Mouse (Mus musculus) left cerebral cortex, postnatal 36 days (tissue): ENCODE measurements around the gene Gm12248. TPM values are rescaled to one million over a fixed set of nuclear protein-coding genes. Genes with fewer than 3 reads are reported as not detected.
"Not testable (repeated sequence)": the region's sequence is repeated elsewhere in the genome, so short reads cannot be mapped to it uniquely, and the experiment has no call there.

Experiments
- DNase-seq, 2 experiments: peaks; one replicate each; pipeline ENCODE4 v3.0.0; 2021 to 2022; ENCODE audit warnings: low spot score in 2 of 2, mixed read lengths in 1 of 2
- intact Hi-C: fragments of 180-260 bp; cut with DNase I; formaldehyde crosslinking; loops from one replicate; pipeline ENCODE4 v1.15.1; 2025
- total RNA-seq, 2 experiments: library from RNA; stranded (reverse); gene quantifications; 2 replicates each; pipeline ENCODE4 v1.2.3; 2021

Gene Gm12248
- total RNA-seq, 2 experiments from 2014 or later = not detected

- intact Hi-C loops = loop anchor here (5.0 to 10.0 kb wide), 2 partner anchors 97 to 201 kb away; partner anchors contain the start of genes Larp1 and Zfp692
- peak; percentile 99 for DNase-seq
Observed at GRCm38 (mm10) chr11:58103697-58104306, 10.9 kb upstream of the Gm12248 start, which contains the start of gene Cnot8. TSS of gene Cnot8 (plus strand) at chr11:58104153.

GRCm38 (mm10) chr11:58103344-58103653 lies 10.4 kb upstream of the Gm12248 start:
- intact Hi-C loops = loop anchor here (5.0 to 10.0 kb wide), 2 partner anchors 96 to 202 kb away; partner anchors contain the start of genes Larp1 and Zfp692
- DNase-seq = no peak

DNA sequence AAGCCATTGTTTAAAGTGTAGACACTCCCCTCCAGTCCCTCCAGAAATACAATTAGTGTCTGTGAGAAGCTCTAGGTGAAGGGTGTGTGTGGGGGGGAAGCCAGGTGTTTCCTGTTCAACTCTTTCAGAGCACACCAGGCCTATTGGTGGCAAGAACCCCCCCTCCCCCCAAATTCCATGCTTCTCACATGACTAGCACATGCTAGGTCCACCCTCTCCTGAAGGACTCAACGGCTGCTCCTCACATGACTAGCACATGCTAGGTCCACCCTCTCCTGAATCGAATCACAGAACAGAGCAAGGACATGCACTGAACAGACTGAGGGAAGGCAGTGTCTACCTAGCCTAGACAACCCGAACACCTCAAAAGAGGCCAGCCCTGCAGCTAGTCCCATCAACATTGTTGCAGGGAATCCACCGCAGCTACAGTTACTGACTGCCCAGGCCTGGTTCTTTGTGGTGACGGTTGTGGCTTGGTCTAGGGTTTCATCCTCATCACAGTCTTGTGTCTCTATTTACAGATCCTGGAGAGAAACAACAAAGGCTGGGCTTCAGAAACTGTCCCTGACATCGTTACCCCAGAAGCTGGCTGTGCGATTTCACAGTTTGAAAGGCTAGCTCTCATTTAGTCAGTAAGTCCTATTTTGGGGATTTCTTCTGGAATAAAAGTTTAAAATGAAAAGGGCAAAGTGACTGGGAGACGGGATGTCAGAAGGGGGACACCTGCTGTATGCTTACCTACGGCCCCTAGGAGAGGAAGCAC lies 9.8 kb upstream of the Gm12248 start:
- no peak for DNase-seq
- intact Hi-C loops = loop anchor here (5.0 to 10.0 kb wide), 2 partner anchors 95 to 202 kb away; partner anchors contain the start of genes Larp1 and Zfp692

- intact Hi-C loops = loop anchor here (5.0 to 10.0 kb wide), 2 partner anchors 95 to 203 kb away; partner anchors contain the start of genes Larp1 and Zfp692
- DNase-seq = no peak
Observed at GRCm38 (mm10) chr11:58102146-58102545, 9.2 kb upstream of the Gm12248 start.

GRCm38 (mm10) chr11:58101194-58101720 lies 8.3 kb upstream of the Gm12248 start:
- intact Hi-C loops = loop anchor here (5.0 to 10.0 kb wide), 2 partner anchors 94 to 204 kb away; partner anchors contain the start of genes Larp1 and Zfp692
- no peak for DNase-seq

GRCm38 (mm10) chr11:58100006-58100405 lies 7.1 kb upstream of the Gm12248 start:
- DNase-seq = no peak
- intact Hi-C loops = loop anchor here (5.0 to 10.0 kb wide), 2 partner anchors 93 to 205 kb away; partner anchors contain the start of genes Larp1 and Zfp692

GRCm38 (mm10) chr11:58098366-58098720 lies 5.4 kb upstream of the Gm12248 start:
- intact Hi-C loops = loop anchor here (5.0 kb wide), 1 partner anchor 146 kb away; no protein-coding TSS in a partner anchor

DNA sequence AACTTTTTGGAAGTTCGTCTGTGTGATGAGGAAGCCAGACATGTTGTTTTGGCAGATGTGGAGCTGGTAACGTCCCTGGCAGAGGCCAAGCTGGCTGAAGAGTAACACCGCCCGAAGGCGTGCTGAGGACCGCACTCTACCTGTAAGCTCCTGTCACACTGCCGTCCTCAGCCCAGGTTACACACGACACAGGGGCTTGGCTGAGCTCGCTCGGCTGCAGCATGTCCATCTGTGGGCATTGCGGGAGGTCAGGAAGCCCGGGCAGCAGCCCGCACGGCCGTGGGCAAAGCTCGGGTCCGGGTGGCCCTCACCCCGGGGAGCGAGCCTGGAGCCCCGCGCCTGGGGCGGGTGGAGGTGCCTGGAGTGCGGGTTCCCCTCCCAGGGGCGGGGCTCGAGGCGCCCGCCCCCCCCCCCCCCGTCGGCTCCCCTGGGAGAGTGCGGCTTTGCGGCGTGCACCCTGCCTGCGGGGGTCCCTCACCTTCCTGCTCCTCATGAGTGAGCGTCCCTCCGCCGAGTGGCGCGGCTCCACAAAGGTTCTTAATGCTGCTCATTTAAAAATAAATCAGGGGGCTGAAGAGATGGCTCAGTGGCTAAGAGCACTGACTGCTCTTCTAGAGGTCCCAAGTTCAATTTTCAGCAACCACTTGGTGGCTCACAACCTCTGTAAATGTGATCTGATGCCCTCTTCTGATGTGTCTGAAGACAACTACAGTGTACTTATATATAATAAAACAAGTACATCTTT lies 4.9 kb upstream of the Gm12248 start:
- DNase-seq = no peak
- intact Hi-C loops = loop anchor here (5.0 kb wide), 1 partner anchor 145 kb away; no protein-coding TSS in a partner anchor

More at GRCm38 (mm10) chr11:58098366-58098720, 5.4 kb upstream of the Gm12248 start:
- DNase-seq = not testable (repeated sequence)

DNA sequence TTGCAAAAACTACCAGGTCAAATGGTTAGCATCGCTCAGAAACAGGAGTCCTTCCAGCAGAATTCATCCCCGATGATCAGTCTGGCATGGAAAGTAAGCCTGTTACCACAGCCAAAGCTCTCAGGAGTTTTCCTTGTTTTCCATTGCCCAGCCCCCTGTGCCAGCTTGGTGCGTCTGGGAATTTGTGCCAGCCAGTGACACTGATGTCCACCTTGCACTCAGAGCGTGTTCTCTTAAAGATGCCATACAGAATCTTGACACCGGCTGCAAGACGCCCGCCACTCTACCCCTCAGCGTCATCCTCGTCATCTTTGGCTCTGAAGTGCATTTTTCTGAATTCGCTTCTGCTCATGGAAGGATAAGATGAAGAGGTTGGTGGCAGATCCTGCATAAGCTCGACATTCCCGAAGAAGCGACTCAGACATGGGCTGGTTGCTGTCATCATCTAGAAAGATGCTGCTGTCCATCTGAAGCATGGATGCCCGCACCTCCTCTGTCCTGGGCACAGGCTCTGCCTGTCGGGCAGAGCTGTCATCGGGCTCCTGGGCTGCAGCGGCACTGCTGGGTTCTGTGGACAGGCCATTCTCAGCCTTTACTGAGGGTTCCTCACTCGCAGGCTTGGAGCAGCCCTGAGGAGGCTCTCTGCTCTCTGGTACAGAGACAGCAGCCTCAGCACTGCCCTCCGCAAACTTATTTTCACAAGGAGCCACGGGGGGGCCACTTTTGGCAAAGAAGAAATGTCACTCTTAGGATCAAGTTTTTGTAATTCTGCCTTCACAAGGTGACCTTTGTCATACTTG lies 4.1 kb upstream of the Gm12248 start:
- intact Hi-C loops = loop anchor here (5.0 kb wide), 1 partner anchor 145 kb away; no protein-coding TSS in a partner anchor
- DNase-seq = no peak

DNA sequence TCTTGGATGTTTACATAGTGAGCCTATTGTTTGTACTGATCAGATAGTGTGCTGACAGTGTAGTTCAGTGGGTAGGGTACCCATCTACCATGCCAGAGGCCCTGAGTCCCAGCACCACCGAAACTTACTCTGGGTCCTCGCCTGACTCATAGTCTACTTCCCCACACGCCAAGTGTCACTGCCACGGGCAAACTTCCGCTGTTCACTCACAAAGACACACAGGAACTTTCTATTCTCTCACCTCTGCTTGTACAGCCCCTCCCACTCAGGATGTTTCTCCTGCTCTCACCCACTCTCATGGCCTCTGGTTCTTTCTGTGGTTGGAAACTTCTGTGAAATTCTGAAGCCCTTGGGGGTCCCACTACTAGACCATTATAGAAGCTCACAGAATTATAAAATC lies 3.2 kb upstream of the Gm12248 start:
- intact Hi-C loops = loop anchor here (5.0 kb wide), 1 partner anchor 144 kb away; no protein-coding TSS in a partner anchor

GRCm38 (mm10) chr11:58095561-58095960 lies 2.6 kb upstream of the Gm12248 start:
- intact Hi-C loops = loop anchor here (5.0 kb wide), 1 partner anchor 143 kb away; no protein-coding TSS in a partner anchor
- DNase-seq = no peak

More for the DNA sequence above, 3.2 kb upstream of the Gm12248 start:
- no peak for DNase-seq

DNA sequence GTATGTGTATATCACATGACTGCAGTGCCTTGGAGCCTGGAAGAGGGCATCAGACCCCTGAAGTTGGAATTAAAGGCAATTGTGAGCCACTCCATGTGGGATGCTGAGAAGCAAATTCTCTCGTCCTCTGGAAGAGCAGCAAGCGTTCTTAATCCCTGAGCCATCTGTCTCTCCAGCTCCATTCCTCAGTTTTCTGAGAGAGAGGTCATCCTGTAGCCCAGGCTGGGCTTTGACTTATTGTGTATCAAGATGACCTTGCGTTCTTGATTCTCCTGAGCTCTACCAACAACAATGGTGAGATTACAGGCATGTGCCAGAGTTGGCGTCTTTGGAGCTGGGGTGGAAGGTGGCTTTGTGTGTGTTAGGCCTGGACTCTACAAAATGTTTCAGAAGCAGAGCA lies 1.8 kb upstream of the Gm12248 start:
- intact Hi-C loops = loop anchor here (5.0 kb wide), 1 partner anchor 142 kb away; no protein-coding TSS in a partner anchor

GRCm38 (mm10) chr11:58092541-58092940 lies 393 bp downstream of the Gm12248 start:
- no peak for DNase-seq
- intact Hi-C loops = no loop called here

More for the DNA sequence above, 1.8 kb upstream of the Gm12248 start:
- DNase-seq = no peak

DNA sequence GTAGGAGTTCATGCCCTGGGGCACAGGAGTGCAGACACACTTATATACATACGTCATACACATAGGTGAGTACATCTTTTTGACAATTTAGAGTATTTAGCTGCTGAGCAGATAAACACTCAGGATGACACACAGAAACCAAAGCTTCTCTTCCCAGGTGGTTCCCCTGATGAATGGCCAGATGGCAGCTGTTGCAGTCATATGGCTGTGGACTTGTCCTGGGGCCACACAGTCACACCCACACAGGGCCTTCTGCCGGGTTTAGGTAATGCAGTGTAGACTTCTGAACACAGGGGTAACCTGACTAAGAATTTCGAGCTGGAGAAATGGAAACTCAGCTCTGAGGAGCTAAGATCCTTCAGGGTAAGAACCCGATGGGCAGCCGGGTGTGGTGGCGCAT lies 11.2 kb downstream of the Gm12248 start:
- intact Hi-C loops = no loop called here
- no peak for DNase-seq

GRCm38 (mm10) chr11:58077270-58077669 lies 15.7 kb downstream of the Gm12248 start:
- intact Hi-C loops = no loop called here
- DNase-seq = no peak

GRCm38 (mm10) chr11:58072978-58073377 lies 20.0 kb downstream of the Gm12248 start:
- intact Hi-C loops = no loop called here
- no peak for DNase-seq

GRCm38 (mm10) chr11:58065025-58065424 lies 27.9 kb downstream of the Gm12248 start:
- DNase-seq = no peak
- intact Hi-C loops = no loop called here

DNA sequence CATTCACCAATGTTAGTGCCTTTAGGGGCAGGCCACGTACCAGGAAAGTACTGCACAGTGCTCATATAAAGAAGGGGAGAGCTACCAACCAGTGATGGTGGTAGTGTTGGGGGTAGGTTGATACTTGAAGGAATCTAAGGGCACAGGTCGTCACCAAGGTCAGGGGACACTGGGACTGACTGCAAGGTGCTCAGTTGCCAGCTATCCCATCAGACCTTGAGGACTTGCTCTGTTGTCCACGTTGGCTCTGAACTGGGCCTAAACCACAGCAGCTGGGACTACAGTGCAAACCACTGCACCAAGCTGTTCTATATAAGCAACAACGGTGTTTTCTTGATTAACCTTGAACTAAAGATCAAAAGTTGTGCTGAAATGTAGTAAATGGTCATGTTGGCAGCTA lies 30.3 kb downstream of the Gm12248 start:
- intact Hi-C loops = no loop called here
- DNase-seq = no peak
